Mouse (Mus musculus) thymus, postnatal 14 days (tissue): ENCODE results near the gene Rrp12.
A peak's percentile ranks its signal among the peaks of the same experiment; 100 is the strongest.
"Not testable (repeated sequence)": the region's sequence is repeated elsewhere in the genome, so short reads cannot be mapped to it uniquely, and the experiment has no call there.

Source experiments
- DNase-seq: peaks from one replicate; pipeline ENCODE4 v3.0.0; 2021

Gene Rrp12

DNA sequence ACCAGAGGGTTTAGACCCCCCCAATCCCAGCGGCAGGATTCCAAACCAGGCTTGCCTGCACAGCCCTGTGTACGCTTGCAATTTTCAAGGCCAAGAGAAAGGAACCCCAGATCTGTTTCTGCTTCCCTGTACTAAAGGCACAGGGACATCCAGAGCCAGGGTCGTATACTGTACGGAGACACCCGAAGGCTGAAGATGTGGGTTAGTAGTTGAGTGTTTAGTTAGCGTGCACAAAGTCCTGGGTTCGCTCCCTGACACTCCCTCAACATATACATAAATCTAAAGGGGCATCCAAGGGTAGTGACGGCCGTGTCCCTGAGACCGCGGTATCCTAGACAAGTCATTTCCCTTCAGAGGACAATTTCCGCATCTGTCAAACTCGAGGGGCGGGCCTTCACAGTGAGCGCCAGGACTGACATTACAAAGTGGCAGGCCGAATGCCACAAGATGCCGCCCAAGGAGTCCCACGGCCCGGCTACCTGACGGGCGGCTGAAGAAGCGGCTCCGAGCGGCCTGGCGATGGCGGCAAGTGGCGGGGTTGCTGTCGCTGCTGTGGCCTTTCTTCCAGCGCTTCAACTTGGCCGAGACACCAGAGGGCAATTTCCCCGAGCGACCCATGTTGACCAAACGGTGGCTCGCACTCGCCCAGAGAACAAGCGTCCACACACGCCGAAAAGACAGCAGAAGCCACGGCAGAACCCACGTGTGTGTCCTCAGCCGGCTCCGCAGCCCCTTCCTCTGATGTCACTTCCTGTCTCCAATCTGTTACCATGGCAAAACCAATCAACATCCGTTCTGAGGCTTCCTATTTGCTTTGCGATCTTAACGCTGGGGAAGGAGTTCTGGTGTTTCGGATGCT, at the start of gene Rrp12:
Gene Rrp12 (minus strand): TSS at position 714 of the 859 bp plus-strand sequence.
- DNase-seq, result peak; percentile 85

DNA sequence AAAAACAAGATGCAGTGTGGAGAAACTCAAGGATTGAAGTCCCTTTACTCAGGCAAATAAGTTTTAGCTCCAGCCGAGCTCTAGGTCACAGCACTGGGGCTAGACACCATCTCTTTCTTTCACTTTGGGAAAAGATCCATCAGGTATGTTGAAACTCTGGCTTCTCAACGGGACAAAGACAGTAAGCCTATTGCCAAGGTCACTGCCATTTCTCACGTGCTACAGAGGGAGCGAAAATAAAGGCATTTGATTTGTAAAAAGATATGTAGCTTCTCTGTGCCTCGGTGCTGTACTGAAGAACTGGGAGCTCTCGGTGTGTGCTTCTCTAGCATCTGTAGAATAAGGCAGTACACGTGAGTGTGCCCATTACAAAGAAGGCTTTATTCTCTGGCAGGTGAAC, 47.9 kb upstream of the Rrp12 start:
- DNase-seq, result no peak

DNA sequence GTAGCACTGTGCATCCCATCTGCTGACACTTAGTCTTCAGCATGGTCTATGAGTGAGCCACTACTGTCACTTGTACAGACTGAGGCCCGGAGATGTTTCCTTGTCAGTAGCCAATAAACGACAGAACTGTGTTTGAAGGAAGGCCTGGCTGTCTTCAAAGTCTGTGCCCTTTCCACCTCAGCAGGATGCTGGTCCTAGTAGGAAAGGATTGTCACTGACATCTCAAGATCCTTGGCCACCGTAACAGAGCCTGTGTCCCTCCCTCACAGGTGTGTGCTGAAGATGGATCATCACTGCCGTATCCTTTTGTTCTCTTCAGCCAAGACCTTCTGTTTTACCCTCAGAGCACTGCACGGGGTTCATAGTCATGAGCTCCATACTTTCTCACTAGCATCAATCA, 42.6 kb upstream of the Rrp12 start:
- DNase-seq, result no peak

DNA sequence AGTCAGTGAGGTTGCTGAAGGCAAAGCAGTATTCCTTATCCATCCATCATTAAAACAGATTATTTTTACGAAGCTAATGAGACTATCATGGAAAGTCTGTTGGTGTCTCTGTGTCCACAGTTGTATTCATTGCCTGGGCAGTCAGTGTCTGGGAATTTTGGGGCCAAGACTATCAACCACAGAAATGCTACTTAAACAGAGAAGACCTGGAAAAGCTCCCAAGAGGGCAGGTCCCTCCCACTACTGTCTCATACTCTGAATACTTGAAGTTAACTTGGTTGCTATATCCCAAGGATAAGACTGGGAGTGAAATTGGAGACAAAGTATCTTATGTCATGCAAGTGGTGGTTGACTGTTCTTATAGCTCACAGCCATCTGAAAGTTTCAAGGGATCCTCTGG, 39.9 kb upstream of the Rrp12 start:
- no peak for DNase-seq

DNA sequence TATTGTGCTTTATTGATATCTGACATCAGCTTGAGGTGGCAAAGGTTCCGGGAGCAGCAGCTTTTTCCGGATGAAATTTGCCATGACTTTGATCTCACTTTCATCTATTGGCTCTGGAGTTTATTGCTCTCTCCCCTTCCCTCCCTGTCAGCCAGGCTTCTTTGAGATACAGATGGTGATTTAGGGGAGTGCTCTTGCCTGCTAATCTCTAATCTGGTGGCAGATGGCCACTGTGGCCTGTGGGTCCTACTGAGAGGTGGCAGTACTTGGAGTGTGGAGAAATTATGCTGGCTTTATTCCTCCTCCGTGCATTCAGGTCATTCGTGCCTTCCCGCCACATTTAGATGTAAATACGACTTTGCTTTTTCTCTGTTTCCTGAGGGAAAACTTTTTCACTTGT, 38.2 kb upstream of the Rrp12 start:
- DNase-seq, result no peak

DNA sequence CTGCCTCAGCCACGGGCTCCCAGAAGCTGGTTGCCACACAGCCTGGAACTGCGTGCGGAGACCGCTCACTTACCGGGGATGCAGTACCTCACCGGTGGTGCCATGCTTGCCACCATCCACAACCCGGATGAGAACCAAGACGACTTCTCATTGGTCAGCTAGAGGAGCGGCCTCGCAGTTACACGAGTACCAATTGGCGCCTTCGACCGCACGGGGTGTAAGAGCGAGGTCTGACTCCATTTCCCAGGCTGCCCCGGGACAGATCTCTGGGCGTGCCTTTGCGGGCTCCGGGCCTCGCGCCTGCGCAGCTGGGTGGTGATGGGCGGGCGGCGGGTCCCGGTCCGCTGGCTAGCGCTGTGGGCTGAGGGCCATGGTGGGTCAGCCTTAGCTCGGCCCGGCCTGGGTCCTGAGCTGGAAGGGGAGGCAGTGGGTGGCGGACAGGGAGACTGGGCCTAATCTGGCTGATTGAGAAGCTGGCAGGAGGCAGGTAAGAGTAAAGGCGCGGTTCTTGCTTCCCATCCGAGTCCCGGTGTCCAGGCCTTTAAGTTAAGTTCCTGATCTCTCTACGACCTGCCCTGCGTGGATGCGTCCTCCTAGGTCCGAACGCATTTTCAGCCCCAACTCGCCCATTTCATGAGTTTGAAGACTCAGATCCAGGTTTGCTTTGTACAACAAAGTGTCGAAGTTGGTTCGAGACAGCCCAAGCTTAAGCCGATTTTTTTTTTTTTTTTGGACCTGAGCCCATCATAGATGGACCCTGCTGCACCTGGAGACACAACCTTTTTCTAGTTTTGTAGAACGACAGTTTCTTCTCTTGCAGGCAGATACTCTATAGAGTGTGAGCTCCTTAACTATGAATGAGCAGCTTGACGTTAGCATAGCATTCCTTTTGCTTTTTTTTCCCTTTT, 37.5 kb upstream of the Rrp12 start, which contains the start of the genes Exosc1 and Zdhhc16:
Gene Exosc1 (minus strand): TSS at position 245 of the 908 bp plus-strand sequence.
Gene Zdhhc16 (plus strand): TSS at position 302 of the 908 bp plus-strand sequence.
- DNase-seq, result peak; percentile 97

DNA sequence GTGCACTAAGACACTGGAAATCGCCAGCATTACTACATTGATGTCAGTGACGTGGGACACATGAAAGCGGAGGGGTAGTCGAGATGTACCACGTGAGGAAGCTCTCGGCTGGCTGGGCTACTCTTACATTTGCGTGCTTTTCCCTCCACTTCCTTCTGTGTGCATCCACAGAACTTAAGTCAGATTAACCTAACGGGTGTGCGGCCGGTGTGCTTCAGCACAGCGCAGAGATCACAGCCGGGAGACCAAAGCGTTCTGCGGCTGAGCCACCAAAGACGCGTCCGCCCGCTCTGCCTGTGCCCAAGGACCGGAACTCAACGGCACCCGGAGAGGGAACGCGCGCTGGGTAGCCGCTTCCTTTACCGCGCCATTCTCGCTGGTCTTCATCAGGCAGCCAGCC, 36.7 kb upstream of the Rrp12 start:
- DNase-seq, result no peak

DNA sequence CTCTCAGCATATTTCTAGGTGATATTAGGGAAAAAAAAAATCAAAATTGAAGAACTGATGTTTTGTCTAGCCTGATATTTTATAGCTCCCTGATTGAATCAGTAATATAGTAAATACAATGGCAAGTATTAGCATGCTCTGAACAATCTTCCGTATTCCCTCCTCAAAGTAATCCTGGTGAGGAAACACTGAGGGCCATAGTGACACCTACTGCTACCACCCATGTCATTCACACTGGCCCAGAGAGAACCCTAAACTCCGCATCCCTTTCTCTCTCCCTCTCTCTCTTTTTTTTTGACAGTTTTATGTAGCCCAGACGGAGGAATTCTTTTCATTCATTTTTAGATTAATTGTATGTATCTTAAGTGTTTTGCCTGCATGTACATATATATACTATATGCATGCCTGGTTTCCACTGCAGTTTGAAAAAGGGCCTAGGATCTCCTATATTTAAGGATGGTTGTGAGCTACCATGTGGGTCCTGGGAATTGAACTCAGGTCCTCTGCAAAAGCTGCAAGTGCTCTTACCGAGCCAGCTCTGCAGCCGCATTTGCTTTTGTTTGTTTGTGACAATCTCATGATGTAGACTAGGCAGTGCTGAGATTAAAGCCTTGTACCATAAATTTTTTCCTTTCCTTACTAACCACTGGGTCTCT, 24.6 kb upstream of the Rrp12 start:
- no peak for DNase-seq

DNA sequence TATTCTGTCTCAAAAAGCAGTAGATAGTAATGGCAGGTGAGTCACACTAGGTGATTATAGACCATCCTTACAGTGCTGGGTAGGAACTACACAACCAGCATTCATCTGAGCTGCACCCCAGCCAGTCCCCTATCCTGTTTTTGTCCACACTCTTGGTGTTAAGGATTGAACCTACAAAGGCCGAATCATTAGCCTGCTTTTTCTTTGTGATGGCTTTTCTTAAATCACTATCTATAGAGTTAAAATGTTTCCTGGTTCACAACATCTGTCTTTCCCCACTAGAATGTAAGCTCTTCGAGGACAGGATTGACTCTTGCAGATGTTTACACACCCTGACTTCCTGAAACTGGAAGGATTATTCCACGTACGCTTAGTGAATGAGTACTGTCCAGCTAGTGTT, 23.5 kb upstream of the Rrp12 start:
- DNase-seq, result no peak

DNA sequence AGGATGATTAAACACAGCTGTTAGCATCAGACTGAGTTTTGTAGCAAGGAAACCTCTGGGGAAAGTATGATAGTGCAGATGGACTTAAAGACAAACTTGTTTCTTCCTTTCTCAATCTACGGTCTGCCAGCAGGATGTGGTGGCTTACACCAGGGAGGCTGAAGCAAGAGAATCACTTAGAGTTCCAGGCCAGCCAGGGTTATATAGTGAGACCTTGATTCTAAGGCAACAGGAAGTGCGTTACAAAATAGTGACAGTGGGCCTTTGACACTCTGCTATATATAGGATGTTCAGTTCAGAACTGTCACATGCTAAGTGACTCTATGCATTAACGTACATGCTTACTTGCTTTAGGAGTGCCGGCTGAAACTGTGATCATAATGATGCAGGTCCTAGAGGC, 20.9 kb upstream of the Rrp12 start:
- DNase-seq, result no peak

DNA sequence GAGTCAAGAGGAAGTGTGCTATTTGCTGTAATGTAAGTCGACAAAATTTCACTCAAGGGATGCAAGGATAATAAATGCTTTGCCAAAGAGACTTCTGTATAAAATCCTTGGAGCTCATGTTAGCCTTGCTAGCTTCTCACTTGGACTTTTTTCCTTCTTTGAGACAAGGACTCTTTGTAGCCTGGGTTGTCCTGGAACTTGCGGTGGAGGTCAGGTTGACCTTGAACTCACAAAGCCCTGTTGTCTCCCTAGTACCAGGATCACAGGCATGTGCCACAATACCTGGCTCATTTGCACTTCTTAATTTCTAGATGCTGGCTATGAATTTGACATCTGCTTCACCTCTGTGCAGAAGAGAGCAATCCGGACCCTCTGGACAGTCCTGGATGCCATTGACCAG, 19.3 kb upstream of the Rrp12 start:
- no peak for DNase-seq

DNA sequence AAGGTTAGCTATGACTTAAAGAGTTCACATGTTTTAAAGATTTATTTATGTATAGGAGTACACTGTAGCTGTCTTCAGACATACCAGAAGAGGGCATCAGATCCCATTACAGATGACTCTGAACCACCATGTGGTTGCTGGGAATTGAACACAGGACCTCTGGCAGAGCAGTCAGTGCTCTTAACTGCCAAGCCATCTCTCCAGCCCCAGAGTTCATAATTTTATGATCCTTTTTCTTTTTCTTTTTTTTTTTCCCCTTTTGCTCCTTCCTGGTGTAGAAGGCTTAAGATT, 18.6 kb upstream of the Rrp12 start:
- not testable (repeated sequence) for DNase-seq

DNA sequence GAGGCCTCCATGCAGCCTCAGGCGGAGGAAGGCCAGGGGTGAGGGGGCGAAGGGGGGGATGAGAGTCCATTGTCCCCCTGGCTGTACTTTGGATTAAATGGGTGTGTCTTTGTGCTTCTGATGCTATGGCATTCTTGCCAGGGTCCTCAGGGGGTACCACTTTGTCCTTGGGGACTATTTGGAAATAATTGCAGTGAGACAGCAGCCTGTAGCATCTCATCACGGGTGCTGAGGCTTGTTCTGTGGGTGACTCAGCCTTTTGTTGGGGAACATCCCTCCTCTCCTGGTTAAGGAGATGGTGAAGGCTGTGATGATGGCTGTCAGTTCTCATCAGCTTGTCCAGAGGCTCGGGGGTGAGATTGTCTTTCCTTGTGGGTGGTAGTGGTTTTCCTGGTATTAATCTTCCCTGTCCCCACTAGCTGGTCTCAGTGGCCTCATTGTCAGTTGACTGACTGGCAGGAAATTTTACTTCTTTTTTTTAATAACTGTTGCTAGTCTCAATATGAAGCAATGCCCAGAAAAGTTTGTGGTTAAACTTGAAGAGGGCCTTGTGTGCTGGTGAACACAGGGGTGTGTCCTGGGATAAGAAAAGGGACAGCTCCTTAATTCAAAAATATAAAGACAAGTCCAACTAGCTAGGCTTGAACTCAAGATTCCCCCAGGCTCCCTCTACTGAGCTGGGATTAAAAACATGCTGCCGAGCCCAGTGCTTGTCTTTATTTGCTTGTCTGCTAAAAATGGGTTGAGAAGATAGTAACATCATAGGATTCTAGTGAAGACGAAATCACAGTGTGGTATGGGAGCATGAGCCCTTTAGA, 18.0 kb upstream of the Rrp12 start:
- DNase-seq, result no peak

DNA sequence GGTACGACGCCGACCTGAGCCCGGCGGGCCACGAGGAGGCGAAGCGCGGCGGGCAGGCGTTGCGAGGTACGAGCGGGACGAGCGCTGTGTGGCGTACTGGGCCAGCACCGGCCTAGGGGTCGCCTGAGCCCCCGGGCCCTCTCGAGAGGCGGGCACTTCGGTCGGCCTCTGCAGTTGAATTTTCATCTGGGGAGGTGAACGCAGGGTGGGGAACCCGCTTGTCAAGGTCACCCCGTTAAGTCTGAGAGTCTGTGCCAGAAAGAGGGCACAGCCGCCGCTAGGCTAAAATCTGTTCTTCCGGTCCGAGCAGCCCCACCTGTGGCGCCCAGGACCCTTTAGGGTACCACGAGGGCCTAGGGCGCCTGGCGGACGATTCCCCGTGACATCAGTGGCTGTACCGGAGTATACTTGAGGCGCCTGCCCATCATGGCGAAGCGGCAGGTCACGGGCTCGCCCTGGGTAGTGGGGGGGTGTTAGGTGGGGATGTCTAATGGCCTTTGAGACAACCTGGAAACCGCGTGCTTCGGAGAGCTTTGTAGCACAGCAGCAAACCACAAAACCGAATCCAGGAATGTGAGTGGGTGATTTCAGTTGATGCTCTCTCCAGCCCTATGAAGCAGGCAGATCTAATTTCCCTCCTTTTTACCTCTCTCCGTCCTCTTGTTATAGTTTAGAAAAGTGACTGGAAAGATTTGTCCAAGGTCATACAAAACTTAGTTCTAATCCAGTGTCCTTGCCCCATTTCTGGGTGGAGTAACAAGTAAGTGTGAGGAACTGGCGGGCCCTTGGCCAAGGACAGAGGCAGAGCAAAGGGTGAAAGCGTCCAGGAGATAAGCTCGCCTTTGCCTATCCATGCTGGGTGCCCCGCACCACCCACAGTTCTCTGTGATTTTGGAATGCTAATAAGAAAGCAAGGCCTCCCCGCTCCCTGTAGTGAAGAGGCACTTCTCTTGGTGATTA, 16.4 kb upstream of the Rrp12 start:
- peak; percentile 60 for DNase-seq

DNA sequence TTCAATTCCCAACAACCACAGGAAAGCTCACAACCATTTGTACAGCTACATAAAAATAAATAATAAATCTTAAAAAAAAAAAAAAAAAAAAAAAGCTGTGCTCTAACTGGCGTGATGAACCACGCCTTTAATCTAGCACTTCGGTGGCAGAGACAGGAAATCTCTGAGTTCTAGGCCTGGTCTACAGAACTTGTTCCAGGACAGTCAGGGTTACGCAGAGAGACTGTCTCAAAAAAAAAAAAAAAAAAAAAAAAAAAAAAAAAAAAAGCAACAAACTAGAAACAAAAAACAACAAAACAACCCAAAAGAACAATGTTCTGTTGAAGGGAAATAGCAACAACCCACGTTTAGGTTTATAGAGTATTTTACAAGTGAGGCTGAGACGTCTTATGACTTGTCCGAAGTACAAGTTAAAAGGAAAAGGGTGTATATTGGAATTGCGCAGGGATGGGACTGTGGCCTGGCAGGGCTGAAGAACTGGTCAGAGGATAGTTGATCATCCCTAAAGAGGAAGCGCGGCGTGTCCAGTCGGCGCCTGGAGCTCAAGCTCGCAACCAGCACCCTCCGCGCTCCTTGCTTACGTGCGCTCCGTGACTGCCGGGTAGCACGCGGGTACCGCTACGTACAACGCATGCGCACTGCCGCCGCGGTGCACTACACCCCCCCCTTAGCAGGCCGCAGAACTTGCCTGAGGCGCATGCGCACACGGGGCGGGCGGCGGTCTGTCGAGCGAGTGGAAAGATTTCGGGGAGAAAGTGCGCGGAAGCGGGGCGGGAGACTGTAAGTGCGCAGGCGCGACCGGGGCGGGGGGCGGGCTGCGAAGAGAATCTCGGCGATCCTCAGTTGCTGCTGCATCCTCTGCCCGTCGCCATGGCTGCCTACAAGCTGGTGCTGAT, 15.5 kb upstream of the Rrp12 start, which contains the start of gene Pgam1:
Gene Pgam1 (plus strand): TSS at position 746 of the 896 bp plus-strand sequence.
- DNase-seq, result peak; percentile 98

DNA sequence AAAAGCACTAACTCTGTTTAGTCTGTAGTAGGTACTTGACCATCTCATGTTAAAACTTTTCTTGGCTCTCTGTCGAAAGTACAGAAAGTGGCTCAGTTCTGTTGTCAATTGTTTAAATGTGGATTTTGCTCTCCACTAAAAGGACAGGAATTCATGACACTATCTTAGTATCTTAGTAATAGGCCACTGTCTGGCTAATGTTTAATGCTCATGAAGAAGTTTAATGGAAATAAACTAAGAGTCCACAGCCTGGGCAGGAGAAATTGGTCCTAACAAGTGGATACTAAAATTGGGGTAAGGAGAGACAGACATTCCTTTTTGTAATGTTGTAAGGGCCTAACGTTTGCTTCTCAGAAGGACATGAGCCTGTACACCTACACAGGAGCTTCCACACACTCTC, 14.4 kb upstream of the Rrp12 start:
- no peak for DNase-seq

DNA sequence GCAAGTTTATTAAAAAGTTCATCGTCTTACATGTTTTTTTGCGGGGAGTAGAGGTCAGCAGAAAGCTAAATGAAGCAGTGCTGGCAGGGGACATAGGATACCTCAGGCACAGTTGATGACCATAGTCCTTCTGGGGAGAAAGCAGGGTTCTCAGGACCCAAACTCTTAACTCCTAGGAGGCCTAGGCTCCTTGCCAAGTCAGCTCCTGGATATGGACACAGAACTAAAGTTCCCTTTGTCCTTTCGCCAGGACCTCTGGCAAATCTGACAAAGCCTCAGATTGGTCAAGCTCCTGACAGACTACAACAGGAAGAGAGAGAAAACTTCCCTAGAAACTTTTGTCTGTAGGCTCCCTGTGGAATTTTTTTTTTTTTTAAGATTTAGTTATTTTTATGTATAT, 12.8 kb upstream of the Rrp12 start:
- DNase-seq, result no peak

DNA sequence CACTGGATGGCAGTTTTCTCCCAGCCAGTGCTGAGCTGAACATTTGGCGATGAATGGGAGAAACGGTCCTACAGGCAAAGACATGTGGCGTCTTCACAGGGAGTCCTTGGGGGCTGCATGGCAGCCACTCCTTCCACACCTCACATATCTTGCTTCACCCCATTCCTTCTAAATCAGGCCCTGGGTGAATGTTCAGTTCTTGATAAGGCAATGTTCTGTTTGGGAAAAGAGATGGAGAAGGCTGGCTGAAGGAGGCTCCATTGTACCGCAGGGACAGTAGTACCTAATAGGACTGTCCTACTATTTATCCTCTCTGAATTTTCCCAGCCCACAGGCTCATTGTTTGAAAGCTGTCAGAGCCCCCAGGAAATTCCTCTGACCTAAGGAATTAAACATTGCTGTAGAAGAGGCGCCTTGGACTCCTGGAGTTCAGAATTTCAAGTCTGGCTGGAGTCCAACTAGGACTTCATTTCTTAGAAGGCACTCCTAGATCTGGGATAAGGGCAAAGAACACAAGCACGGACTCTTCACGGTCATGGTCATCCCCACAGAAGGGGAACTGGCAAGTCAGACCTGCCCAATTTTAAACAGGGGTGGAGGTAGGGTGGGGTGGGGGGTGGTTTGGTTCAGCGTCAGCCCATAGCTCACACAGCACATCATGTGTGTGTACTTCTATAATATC, 11.2 kb upstream of the Rrp12 start:
- no peak for DNase-seq

DNA sequence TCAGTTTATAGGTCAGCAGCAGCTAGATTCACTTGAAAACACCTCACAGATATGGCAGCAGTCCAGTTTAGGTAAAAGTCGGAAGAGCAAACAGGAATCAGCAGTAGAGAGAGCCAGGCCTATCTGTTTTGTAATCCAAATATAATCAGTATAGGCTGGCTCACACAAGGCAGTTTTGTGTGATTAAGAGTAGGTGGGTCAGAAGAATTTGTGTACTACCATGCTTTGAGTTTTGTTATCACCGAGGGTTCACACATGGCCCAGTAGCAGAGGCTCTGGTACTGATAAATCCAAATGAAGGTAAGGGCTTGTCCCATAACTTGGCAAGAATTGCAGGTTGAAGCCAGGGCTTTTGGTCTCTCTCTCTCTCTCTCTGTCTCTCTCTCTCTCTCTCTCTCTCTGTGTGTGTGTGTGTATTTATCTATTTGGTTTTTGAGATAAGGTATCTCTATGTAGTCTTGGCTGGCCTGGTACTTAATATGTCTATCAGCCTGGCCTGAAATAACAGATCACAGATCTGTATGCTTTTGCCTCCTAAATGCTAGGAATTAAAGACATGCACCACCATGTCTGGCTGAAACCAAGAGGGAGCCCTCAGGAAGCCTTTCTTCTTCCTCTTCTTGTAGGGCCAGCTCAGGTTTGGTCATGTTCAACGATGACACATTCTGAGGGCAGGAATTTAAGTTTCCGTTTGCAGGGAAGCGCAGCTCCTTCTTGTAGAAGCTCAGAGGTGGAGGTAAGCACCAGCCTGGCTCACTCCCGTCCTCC, 10.5 kb upstream of the Rrp12 start:
- no peak for DNase-seq
